ENCODE assay signal across 11 mouse cellular contexts in genomic region chr11:94246789-94247061, GRCm38 (mm10). TPM values are rescaled to one million over a fixed set of nuclear protein-coding genes. Genes with fewer than 3 reads are reported as not detected.
DNase-seq lines count a peak whose midpoint lies in the region; ATAC-seq lines count a peak whose summit lies in the region.
"Had no signal": no experiment of that assay in that cellular context is flagged by ENCODE, and none has a peak within 500 bp of the region (broad histone marks: within the 10 kb centered on the region; RNA-seq: fewer than 3 reads in every experiment).

No protein-coding gene starts in this region.

- peak overlapping the region; percentile 50 for H3K27ac ChIP-seq in heart, embryonic 13.5 days (replicated peaks)
- peak overlapping the region; percentile 97 for H3K27ac ChIP-seq in embryonic facial prominence, embryonic 12.5 days
- H3K27ac ChIP-seq in hindbrain, embryonic 14.5 days: 0 out of 2 replicates have a peak overlapping the region, but pooled peaks have one; percentile 45
- peak overlapping the region; percentile 57; the same call in 1 of the 2 replicates for H3K27ac ChIP-seq in midbrain, embryonic 12.5 days (replicated peaks)
- H3K27ac ChIP-seq: liver, embryonic 13.5 days had no signal

- intact Hi-C loops in heart, postnatal 25 days (cut with DNase I): no loop called here

- H3K9ac ChIP-seq in heart, embryonic 13.5 days: peak overlapping the region; percentile 44; the same call in 1 of the 2 replicates
- H3K9ac ChIP-seq in embryonic facial prominence, embryonic 12.5 days: no peak overlapping the region
- H3K9ac ChIP-seq in hindbrain, embryonic 14.5 days: no peak overlapping the region
- no peak overlapping the region for H3K9ac ChIP-seq in midbrain, embryonic 12.5 days (replicated peaks)
- H3K9ac ChIP-seq: liver, embryonic 13.5 days had no signal

- ATAC-seq in heart, embryonic 13.5 days (ENCODE audit: extremely low read depth, insufficient number of reproducible peaks, low FRiP score, low TSS enrichment): no peak
- no peak for ATAC-seq in embryonic facial prominence, embryonic 12.5 days (ENCODE audit: insufficient number of reproducible peaks, insufficient read depth, low FRiP score, low TSS enrichment)
- ATAC-seq in hindbrain, embryonic 14.5 days (ENCODE audit: low FRiP score): no peak
- ATAC-seq in midbrain, embryonic 12.5 days (ENCODE audit: low FRiP score, low read depth): no peak
- no peak for ATAC-seq in megakaryocyte-erythroid progenitor cell, adult 5-6 weeks (replicated peaks; ENCODE audit: low FRiP score, low TSS enrichment, poor library complexity, severe bottlenecking)

- DNase-seq in heart, postnatal 25 days (ENCODE audit: low spot score): no peak
- DNase-seq in hindbrain, embryonic 14.5 days (ENCODE audit: low spot score): peak; percentile 26
- no peak for DNase-seq in urinary bladder, postnatal 14 days (ENCODE audit: low spot score)
- DNase-seq in frontal cortex, postnatal 14 days (ENCODE audit: low spot score in 2 of 2): no peak
- DNase-seq: B cell, adult 2 months; liver, embryonic 13.5 days had no signal

- H3K4me2 ChIP-seq in heart, embryonic 13.5 days: no peak overlapping the region
- peak overlapping the region; percentile 30 for H3K4me2 ChIP-seq in embryonic facial prominence, embryonic 12.5 days (replicated peaks)
- no peak overlapping the region for H3K4me2 ChIP-seq in hindbrain, embryonic 14.5 days (replicated peaks)
- no peak overlapping the region for H3K4me2 ChIP-seq in midbrain, embryonic 12.5 days (replicated peaks)
- H3K4me2 ChIP-seq: liver, embryonic 13.5 days had no signal

- no peaks in the 10 kb centered on the region for H3K9me3 ChIP-seq in heart, embryonic 13.5 days
- no peaks in the 10 kb centered on the region for H3K9me3 ChIP-seq in embryonic facial prominence, embryonic 12.5 days
- H3K9me3 ChIP-seq in hindbrain, embryonic 14.5 days (ENCODE audit: control insufficient read depth, low read length): no peaks in the 10 kb centered on the region
- H3K9me3 ChIP-seq in midbrain, embryonic 12.5 days: no peaks in the 10 kb centered on the region
- H3K9me3 ChIP-seq: liver, embryonic 13.5 days had no signal

- H3K4me1 ChIP-seq in heart, embryonic 13.5 days: peaks cover 35% of the 10 kb centered on the region
- peaks cover 62% of the 10 kb centered on the region for H3K4me1 ChIP-seq in embryonic facial prominence, embryonic 12.5 days
- H3K4me1 ChIP-seq in hindbrain, embryonic 14.5 days (replicated peaks; ENCODE audit: control insufficient read depth, insufficient read depth, low read length): peaks cover 23% of the 10 kb centered on the region
- peaks cover 44% of the 10 kb centered on the region for H3K4me1 ChIP-seq in midbrain, embryonic 12.5 days

- H3K27me3 ChIP-seq in heart, embryonic 13.5 days (replicated peaks): peaks cover 10% of the 10 kb centered on the region
- H3K27me3 ChIP-seq in embryonic facial prominence, embryonic 12.5 days: no peaks in the 10 kb centered on the region
- H3K27me3 ChIP-seq in hindbrain, embryonic 14.5 days (ENCODE audit: control insufficient read depth, insufficient read depth, low read length): no peaks in the 10 kb centered on the region; the same call in 1 of the 2 replicates
- peaks cover 29% of the 10 kb centered on the region for H3K27me3 ChIP-seq in midbrain, embryonic 12.5 days

- H3K36me3 ChIP-seq in heart, embryonic 13.5 days: no peaks in the 10 kb centered on the region
- H3K36me3 ChIP-seq in embryonic facial prominence, embryonic 12.5 days: no peaks in the 10 kb centered on the region
- no peaks in the 10 kb centered on the region for H3K36me3 ChIP-seq in hindbrain, embryonic 14.5 days (replicated peaks; ENCODE audit: control insufficient read depth, insufficient read depth)
- no peaks in the 10 kb centered on the region for H3K36me3 ChIP-seq in midbrain, embryonic 12.5 days
- H3K36me3 ChIP-seq: liver, embryonic 13.5 days had no signal

- 54% methylated on average over 8 of the region's 8 CpGs for WGBS in heart, embryonic 13.5 days
- 27% methylated on average over 8 of the region's 8 CpGs for WGBS in embryonic facial prominence, embryonic 12.5 days
- 55% methylated on average over 8 of the region's 8 CpGs for WGBS in hindbrain, embryonic 14.5 days
- 79% methylated on average over 8 of the region's 8 CpGs for WGBS in midbrain, embryonic 12.5 days

- H3K4me3 ChIP-seq in heart, embryonic 13.5 days: no peak overlapping the region
- H3K4me3 ChIP-seq in embryonic facial prominence, embryonic 12.5 days: no peak overlapping the region
- H3K4me3 ChIP-seq in hindbrain, embryonic 14.5 days (replicated peaks; ENCODE audit: low read length): no peak overlapping the region
- H3K4me3 ChIP-seq in midbrain, embryonic 12.5 days: no peak overlapping the region
- H3K4me3 ChIP-seq: liver, embryonic 13.5 days had no signal

RNA-seq across cellular contexts. Expression of gene Wfikkn2, which starts 0.9 kb away (rescaled TPM):
- 2.0 and 2.2 TPM in 2 replicates for polyA plus RNA-seq in heart, embryonic 13.5 days (2015; fragmentation: Nextera tagmentation; extraction: Ambion mirVana)
- total RNA-seq in heart, postnatal 25 days (2021): 1 to 10 TPM; 2.3 to 3.1 TPM
- 11.8 and 13.9 TPM in 2 replicates for polyA plus RNA-seq in embryonic facial prominence, embryonic 12.5 days (2016; fragmentation: Nextera tagmentation; extraction: Ambion mirVana)
- 5.7 and 6.8 TPM in 2 replicates for polyA plus RNA-seq in hindbrain, embryonic 14.5 days (2014; fragmentation: Nextera tagmentation; extraction: Ambion mirVana)
- polyA plus RNA-seq in midbrain, embryonic 12.5 days (2016; fragmentation: Nextera tagmentation; extraction: Ambion mirVana): 3.8 and 4.5 TPM in 2 replicates
- 0.61 and 0.87 TPM in 2 replicates for total RNA-seq in megakaryocyte-erythroid progenitor cell, adult 5-6 weeks (2014; fragmentation: Nextera tagmentation)
- total RNA-seq in megakaryocyte-erythroid progenitor cell, adult 5-6 weeks (2017): 0.50 TPM in 1 of 2 replicates, not detected in the other
- total RNA-seq: megakaryocyte, adult 5-6 weeks had no signal

RNA-seq across cellular contexts. Expression of gene Gm21885, which starts 34.9 kb away (rescaled TPM):
- polyA plus RNA-seq in heart, embryonic 13.5 days (2015; fragmentation: Nextera tagmentation; extraction: Ambion mirVana): 0.20 TPM in 1 of 2 replicates, not detected in the other
- not detected for total RNA-seq in heart, postnatal 25 days (2021)
- polyA plus RNA-seq in embryonic facial prominence, embryonic 12.5 days (2016; fragmentation: Nextera tagmentation; extraction: Ambion mirVana): not detected in 2 replicates
- 0.38 TPM in 1 of 2 replicates, not detected in the other for polyA plus RNA-seq in hindbrain, embryonic 14.5 days (2014; fragmentation: Nextera tagmentation; extraction: Ambion mirVana)
- 0.32 and 0.42 TPM in 2 replicates for polyA plus RNA-seq in midbrain, embryonic 12.5 days (2016; fragmentation: Nextera tagmentation; extraction: Ambion mirVana)
- not detected in 2 replicates for total RNA-seq in megakaryocyte-erythroid progenitor cell, adult 5-6 weeks (2014; fragmentation: Nextera tagmentation)
- total RNA-seq in megakaryocyte-erythroid progenitor cell, adult 5-6 weeks (2017): not detected in 2 replicates
- total RNA-seq: megakaryocyte, adult 5-6 weeks had no signal
- polyA plus RNA-seq: liver, embryonic 13.5 days had no signal

RNA-seq across cellular contexts. Expression of gene Tob1, which starts 35.5 kb away (rescaled TPM):
- 26.1 and 29.9 TPM in 2 replicates for polyA plus RNA-seq in heart, embryonic 13.5 days (2015; fragmentation: Nextera tagmentation; extraction: Ambion mirVana)
- 10 to 100 TPM; 57.2 to 60.6 TPM for total RNA-seq in heart, postnatal 25 days (2021)
- polyA plus RNA-seq in embryonic facial prominence, embryonic 12.5 days (2016; fragmentation: Nextera tagmentation; extraction: Ambion mirVana): 32.9 TPM in 2 replicates
- 34.3 and 34.6 TPM in 2 replicates for polyA plus RNA-seq in hindbrain, embryonic 14.5 days (2014; fragmentation: Nextera tagmentation; extraction: Ambion mirVana)
- polyA plus RNA-seq in midbrain, embryonic 12.5 days (2016; fragmentation: Nextera tagmentation; extraction: Ambion mirVana): 36.7 and 38.3 TPM in 2 replicates
- 5.1 and 8.7 TPM in 2 replicates for total RNA-seq in megakaryocyte-erythroid progenitor cell, adult 5-6 weeks (2014; fragmentation: Nextera tagmentation)
- 4.4 and 7.8 TPM in 2 replicates for total RNA-seq in megakaryocyte-erythroid progenitor cell, adult 5-6 weeks (2017)

Comparison
In these comparisons a context has a peak if more than half of its experiments do, and no peak if none do; other contexts are left out.
1. H3K27ac ChIP-seq: peak in every context shown above with its lines; median percentile 97 in embryonic facial prominence, embryonic 12.5 days; 57 in midbrain, embryonic 12.5 days; 50 in heart, embryonic 13.5 days; 45 in hindbrain, embryonic 14.5 days.